Mouse (Mus musculus): ENCODE measurements at regions not wholly inside any gene's neighbourhood (a gene's known extent, or its start where the extent isn't known, plus 50 kb on each side); places are given as distances from the start of the nearest gene placed in this dataset.

GRCm38 (mm10) chr8:88879857-88880256 is 164.1 kb downstream of the Sall1 start:
- H3K9me3 ChIP-seq (ENCODE audit: low read length): no peaks in the 10 kb centered on the region
- H3K36me3 ChIP-seq (ENCODE audit: insufficient read depth, low read length): no peaks in the 10 kb centered on the region
- TF ChIP-seq POU5F1 (IDR thresholded peaks at IDR 0.05; ENCODE audit: borderline replicate concordance, low read length): no peak
- no peak for TF ChIP-seq NANOG (IDR thresholded peaks at IDR 0.05; ENCODE audit: borderline replicate concordance, low read length)
- TF ChIP-seq CTCF (conservative IDR thresholded peaks at IDR 0.05; ENCODE audit: low read length): no peak
- no peaks in the 10 kb centered on the region for H3K4me1 ChIP-seq (replicated peaks; ENCODE audit: low read depth, low read length)
- H3K27me3 ChIP-seq (ENCODE audit: insufficient read depth, low read length): no peaks in the 10 kb centered on the region; the same call in 1 of the 2 replicates
- H3K4me3 ChIP-seq (replicated peaks; ENCODE audit: low read length): no peak overlapping the region

GRCm38 (mm10) chr8:88877921-88878320 is 166.0 kb downstream of the Sall1 start:
- Histone ChIP-seq H3K4me3 (replicated peaks; ENCODE audit: low read length) (no peak overlapping the region), H3K4me1 (replicated peaks; ENCODE audit: low read depth, low read length) (no peaks in the 10 kb centered on the region), H3K27me3 (ENCODE audit: insufficient read depth, low read length) (no peaks in the 10 kb centered on the region; the same call in 1 of the 2 replicates), H3K36me3 (ENCODE audit: insufficient read depth, low read length) (no peaks in the 10 kb centered on the region), H3K9me3 (ENCODE audit: low read length) (no peaks in the 10 kb centered on the region)
- TF ChIP-seq NANOG (IDR thresholded peaks at IDR 0.05; ENCODE audit: borderline replicate concordance, low read length) (no peak), POU5F1 (IDR thresholded peaks at IDR 0.05; ENCODE audit: borderline replicate concordance, low read length) (no peak), CTCF (conservative IDR thresholded peaks at IDR 0.05; ENCODE audit: low read length) (no peak)

DNA sequence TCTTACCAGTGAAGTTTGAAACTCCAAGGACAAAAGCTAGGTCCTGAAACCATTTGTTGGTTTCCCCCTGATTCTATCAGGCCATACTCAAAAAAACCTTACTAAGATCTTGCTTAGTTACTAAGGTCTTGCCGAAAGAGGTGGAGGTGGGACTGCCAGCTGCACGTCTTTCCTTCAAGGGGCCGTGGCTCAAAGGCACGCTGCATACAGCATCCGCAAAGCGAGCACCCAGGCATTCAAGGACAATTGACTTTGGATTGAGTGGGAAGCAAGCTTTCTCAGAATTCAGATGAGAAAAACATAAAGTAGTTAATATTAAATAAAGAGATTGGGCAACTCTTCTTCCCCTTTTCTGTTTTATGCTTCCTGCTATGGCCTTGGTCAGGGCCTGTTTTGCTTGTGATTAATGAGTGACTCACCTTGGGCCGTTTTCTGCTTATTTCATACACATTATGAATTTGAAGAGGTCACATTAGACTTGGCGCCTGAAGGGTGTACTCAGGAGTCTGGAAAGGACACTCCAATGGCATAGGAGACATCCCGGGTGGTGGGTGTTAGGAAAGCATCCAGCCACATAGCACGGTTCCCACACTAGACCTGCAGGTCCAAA is 166.1 kb downstream of the Cyld start:
- no peak for TF ChIP-seq POU5F1 (IDR thresholded peaks at IDR 0.05; ENCODE audit: borderline replicate concordance, low read length)
- no peak for TF ChIP-seq NANOG (IDR thresholded peaks at IDR 0.05; ENCODE audit: borderline replicate concordance, low read length)
- TF ChIP-seq CTCF (conservative IDR thresholded peaks at IDR 0.05; ENCODE audit: low read length): no peak
- peaks cover 3% of the 10 kb centered on the region; the same call in 1 of the 2 replicates for H3K4me1 ChIP-seq (replicated peaks; ENCODE audit: low read depth, low read length)
- H3K4me3 ChIP-seq (replicated peaks; ENCODE audit: low read length): no peak overlapping the region
- H3K36me3 ChIP-seq (ENCODE audit: insufficient read depth, low read length): no peaks in the 10 kb centered on the region
- H3K27me3 ChIP-seq (ENCODE audit: insufficient read depth, low read length): peaks cover 3% of the 10 kb centered on the region; the same call in 1 of the 2 replicates
- H3K9me3 ChIP-seq (ENCODE audit: low read length): no peaks in the 10 kb centered on the region

- TF ChIP-seq NANOG (IDR thresholded peaks at IDR 0.05; ENCODE audit: borderline replicate concordance, low read length) (no peak), CTCF (conservative IDR thresholded peaks at IDR 0.05; ENCODE audit: low read length) (no peak), POU5F1 (IDR thresholded peaks at IDR 0.05; ENCODE audit: borderline replicate concordance, low read length) (no peak)
- Histone ChIP-seq H3K4me1 (replicated peaks; ENCODE audit: low read depth, low read length) (no peaks in the 10 kb centered on the region), H3K4me3 (replicated peaks; ENCODE audit: low read length) (no peak overlapping the region)
Measured at GRCm38 (mm10) chr8:88857216-88857615, 160.4 kb downstream of the Cyld start.

GRCm38 (mm10) chr8:88853200-88853599 is 156.4 kb downstream of the Cyld start:
- no peak for TF ChIP-seq POU5F1 (IDR thresholded peaks at IDR 0.05; ENCODE audit: borderline replicate concordance, low read length)
- TF ChIP-seq CTCF (conservative IDR thresholded peaks at IDR 0.05; ENCODE audit: low read length): no peak
- no peak for TF ChIP-seq NANOG (IDR thresholded peaks at IDR 0.05; ENCODE audit: borderline replicate concordance, low read length)
- Histone ChIP-seq H3K4me3 (replicated peaks; ENCODE audit: low read length) (no peak overlapping the region), H3K27me3 (ENCODE audit: insufficient read depth, low read length) (peaks cover 9% of the 10 kb centered on the region; the same call in 1 of the 2 replicates), H3K4me1 (replicated peaks; ENCODE audit: low read depth, low read length) (no peaks in the 10 kb centered on the region), H3K9me3 (ENCODE audit: low read length) (peaks cover 9% of the 10 kb centered on the region), H3K36me3 (ENCODE audit: insufficient read depth, low read length) (no peaks in the 10 kb centered on the region)

More at GRCm38 (mm10) chr8:88857216-88857615, 160.4 kb downstream of the Cyld start:
- peaks cover 8% of the 10 kb centered on the region; the same call in 1 of the 2 replicates for H3K27me3 ChIP-seq (ENCODE audit: insufficient read depth, low read length)
- H3K36me3 ChIP-seq (ENCODE audit: insufficient read depth, low read length): no peaks in the 10 kb centered on the region
- H3K9me3 ChIP-seq (ENCODE audit: low read length): peaks cover 6% of the 10 kb centered on the region

DNA sequence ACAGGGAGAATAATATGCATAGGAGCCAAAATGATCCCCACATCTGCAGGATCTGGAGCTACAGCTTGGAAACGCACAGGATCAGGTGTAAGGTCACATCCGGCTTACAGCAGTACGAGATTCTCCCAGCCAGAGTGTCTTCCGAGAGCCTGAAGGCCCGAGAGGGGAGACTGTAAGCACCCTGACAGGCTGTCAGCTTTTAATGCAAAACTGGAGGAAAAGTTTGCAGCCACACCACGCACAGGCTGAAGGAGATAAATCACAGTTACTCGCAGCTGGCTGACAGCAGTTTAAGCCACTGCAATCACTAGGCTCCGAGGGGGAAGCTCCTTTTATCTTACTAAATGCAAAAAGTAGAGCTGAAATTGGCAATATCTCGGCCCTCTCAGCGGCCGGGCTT is 149.1 kb downstream of the Cyld start:
- 0 out of 2 replicates have a peak, but pooled peaks cover 3% of the 10 kb centered on the region for H3K9me3 ChIP-seq (ENCODE audit: low read length)
- H3K4me1 ChIP-seq (replicated peaks; ENCODE audit: low read depth, low read length): 0 out of 2 replicates have a peak, but pooled peaks cover 4% of the 10 kb centered on the region
- H3K36me3 ChIP-seq (ENCODE audit: insufficient read depth, low read length): no peaks in the 10 kb centered on the region
- TF ChIP-seq NANOG (IDR thresholded peaks at IDR 0.05; ENCODE audit: borderline replicate concordance, low read length) (no peak), CTCF (conservative IDR thresholded peaks at IDR 0.05; ENCODE audit: low read length) (no peak), POU5F1 (IDR thresholded peaks at IDR 0.05; ENCODE audit: borderline replicate concordance, low read length) (no peak)
- no peak overlapping the region for H3K4me3 ChIP-seq (replicated peaks; ENCODE audit: low read length)
- H3K27me3 ChIP-seq (ENCODE audit: insufficient read depth, low read length): peaks cover 2% of the 10 kb centered on the region; the same call in 1 of the 2 replicates

GRCm38 (mm10) chr8:88844370-88844769 is 147.5 kb downstream of the Cyld start:
- H3K36me3 ChIP-seq (ENCODE audit: insufficient read depth, low read length): no peaks in the 10 kb centered on the region
- peaks cover 2% of the 10 kb centered on the region; the same call in 1 of the 2 replicates for H3K27me3 ChIP-seq (ENCODE audit: insufficient read depth, low read length)
- 0 out of 2 replicates have a peak, but pooled peaks cover 3% of the 10 kb centered on the region for H3K9me3 ChIP-seq (ENCODE audit: low read length)
- H3K4me3 ChIP-seq (replicated peaks; ENCODE audit: low read length): no peak overlapping the region
- H3K4me1 ChIP-seq (replicated peaks; ENCODE audit: low read depth, low read length): peaks cover 11% of the 10 kb centered on the region
- TF ChIP-seq NANOG (IDR thresholded peaks at IDR 0.05; ENCODE audit: borderline replicate concordance, low read length) (no peak), POU5F1 (IDR thresholded peaks at IDR 0.05; ENCODE audit: borderline replicate concordance, low read length) (no peak), CTCF (conservative IDR thresholded peaks at IDR 0.05; ENCODE audit: low read length) (no peak)

DNA sequence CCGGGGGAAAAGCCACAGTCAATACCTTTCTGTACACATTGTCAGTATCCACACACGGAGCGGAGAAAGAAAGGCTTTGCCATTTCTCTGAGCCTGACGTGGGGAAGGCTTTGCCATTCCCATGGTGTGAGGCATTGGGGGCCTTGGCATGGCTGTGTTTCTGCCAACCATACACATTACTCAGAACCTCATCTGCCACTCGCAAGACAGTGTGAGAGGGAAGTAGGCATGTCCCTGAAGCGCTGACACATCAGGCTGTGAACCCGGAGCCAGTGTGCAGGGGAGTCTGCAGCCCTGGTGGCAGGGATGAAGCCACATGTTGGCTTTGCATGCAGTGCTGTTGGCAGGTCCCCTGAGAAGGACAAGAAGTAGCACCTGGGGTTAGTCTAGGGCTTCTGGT is 145.6 kb downstream of the Cyld start:
- no peaks in the 10 kb centered on the region for H3K36me3 ChIP-seq (ENCODE audit: insufficient read depth, low read length)

More for the DNA sequence above, 145.6 kb downstream of the Cyld start:
- no peak overlapping the region for H3K4me3 ChIP-seq (replicated peaks; ENCODE audit: low read length)
- H3K27me3 ChIP-seq (ENCODE audit: insufficient read depth, low read length): peaks cover 11% of the 10 kb centered on the region
- peaks cover 6% of the 10 kb centered on the region; the same call in 1 of the 2 replicates for H3K9me3 ChIP-seq (ENCODE audit: low read length)
- no peak for TF ChIP-seq CTCF (conservative IDR thresholded peaks at IDR 0.05; ENCODE audit: low read length)
- H3K4me1 ChIP-seq (replicated peaks; ENCODE audit: low read depth, low read length): peaks cover 11% of the 10 kb centered on the region

All from E14TG2a.4 (cell line).